Mouse (Mus musculus) intestine, postnatal 0 days (tissue): ENCODE results near the gene Cdc14a. TPM values are rescaled to one million over a fixed set of nuclear protein-coding genes. Genes with fewer than 3 reads are reported as not detected.

ENCODE experiments used
- ATAC-seq: fragments of 200-750 bp; cut with Nextera tagmentation; 2 replicates; pipeline ENCODE4 v1.8.0; 2017; ENCODE audit warnings: mild to moderate bottlenecking, moderate TSS enrichment, moderate library complexity
- H3K27ac ChIP-seq: fragments of 300-500 bp; sonication (generic); 2 replicates; pipeline ENCODE4 v1.5.1; 2014; ENCODE audit warnings: mild to moderate bottlenecking, low read depth, low read length, moderate library complexity
- H3K27me3 ChIP-seq: fragments of 300-500 bp; sonication (generic); replicated peaks from 2 replicates; pipeline ENCODE4 v1.6.1; 2014; ENCODE audit warnings: low read length, mixed read lengths; ENCODE audit not compliant: control insufficient read depth, insufficient read depth
- H3K36me3 ChIP-seq: fragments of 300-500 bp; sonication (generic); 2 replicates; pipeline ENCODE4 v1.6.1; 2014; ENCODE audit warnings: mild to moderate bottlenecking, moderate library complexity; ENCODE audit not compliant: control insufficient read depth, insufficient read depth
- H3K4me1 ChIP-seq: fragments of 300-500 bp; sonication (generic); replicated peaks from 2 replicates; pipeline ENCODE4 v1.6.1; 2014; ENCODE audit warnings: antibody characterized with exemption, low read length, mixed read lengths; ENCODE audit not compliant: control insufficient read depth, insufficient read depth
- H3K4me2 ChIP-seq: fragments of 300-500 bp; sonication (generic); replicated peaks from 2 replicates; pipeline ENCODE4 v1.6.1; 2014; ENCODE audit warnings: low read depth, mild to moderate bottlenecking, moderate library complexity
- H3K4me3 ChIP-seq: fragments of 300-500 bp; sonication (generic); 2 replicates; pipeline ENCODE4 v1.5.1; 2014; ENCODE audit warnings: low read depth, low read length
- H3K9ac ChIP-seq: fragments of 300-500 bp; sonication (generic); 2 replicates; pipeline ENCODE4 v1.6.1; 2014; ENCODE audit warnings: mild to moderate bottlenecking, low read depth, low read length
- H3K9me3 ChIP-seq: fragments of 300-500 bp; sonication (generic); 2 replicates; pipeline ENCODE4 v1.6.1; 2016; ENCODE audit warnings: mixed run types; ENCODE audit not compliant: control insufficient read depth
- CTCF ChIP-seq: sonication (generic); IDR thresholded peaks from 2 replicates; pipeline ENCODE4 v1.5.1; 2016; ENCODE audit warnings: low read depth, mild to moderate bottlenecking, control low read depth, antibody characterized with exemption, moderate library complexity
- WGBS: fragments of 180-500 bp; shearing (Covaris S2); extraction: QIAGEN DNeasy Blood & Tissue Kit; methylation state at CpG from one replicate; pipeline ENCODE4 v1.1.7; 2014; 5-methylcytosine and 5-hydroxymethylcytosine counted together
- polyA plus RNA-seq: library from polyadenylated mRNA; unstranded; fragments of >200 nt; fragmentation: Nextera tagmentation; extraction: Ambion mirVana; gene quantifications from 2 replicates; pipeline ENCODE4 v1.2.1, GENCODE M21; 2015

Gene Cdc14a
- polyA plus RNA-seq, 1 experiment from 2014 or later: 6.6 TPM

DNA sequence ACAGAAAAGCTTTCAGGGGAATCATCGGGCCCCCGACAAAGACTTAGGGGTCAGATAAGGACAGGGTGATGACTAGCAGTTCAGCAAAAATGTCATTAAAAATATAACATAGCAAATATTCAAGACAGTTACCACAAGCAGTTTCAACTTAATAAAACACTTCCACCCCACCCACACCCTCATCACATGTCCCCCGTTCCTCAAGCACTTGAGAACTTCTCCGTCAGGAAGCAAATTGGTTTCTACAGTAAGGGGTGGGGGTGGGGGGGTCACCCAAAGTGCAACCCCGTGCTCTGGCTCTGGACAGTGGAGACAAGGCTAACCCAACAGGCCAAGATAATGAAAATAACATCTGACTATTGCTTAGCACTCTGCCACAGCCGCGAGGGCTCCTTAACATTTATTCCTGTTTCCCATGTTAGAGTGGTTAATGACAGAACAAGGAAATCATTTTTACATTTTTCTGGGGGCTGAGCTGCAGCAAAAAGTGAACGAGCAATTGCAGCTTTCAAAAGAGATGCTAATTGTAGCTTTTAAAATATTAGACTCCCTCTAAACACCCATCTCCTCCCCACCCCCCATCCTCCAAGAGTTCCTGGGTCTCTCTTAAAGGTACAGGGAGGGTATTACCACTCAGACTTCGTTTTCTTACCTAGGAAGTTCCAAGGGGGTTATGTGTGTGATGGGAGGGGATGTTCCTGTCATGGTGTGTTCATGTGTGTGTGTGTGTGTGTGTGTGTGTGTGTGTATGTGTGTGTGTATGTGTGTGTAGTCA lies 133.6 kb downstream of the Cdc14a start:
- ATAC-seq: no peak
- no peak overlapping the region for H3K4me2 ChIP-seq
- no peak overlapping the region for H3K4me3 ChIP-seq
- H3K27me3 ChIP-seq: no peaks in the 10 kb centered on the region
- H3K36me3 ChIP-seq: peaks cover 30% of the 10 kb centered on the region
- H3K9me3 ChIP-seq: no peaks in the 10 kb centered on the region
- WGBS: 83% methylated on average over 9 of the region's 9 CpGs
- H3K27ac ChIP-seq: no peak overlapping the region; the same call in 1 of the 2 replicates
- TF ChIP-seq CTCF: no peak
- H3K4me1 ChIP-seq: no peaks in the 10 kb centered on the region
- no peak overlapping the region for H3K9ac ChIP-seq

GRCm38 (mm10) chr3:116288833-116289232 lies 135.0 kb downstream of the Cdc14a start:
- H3K36me3 ChIP-seq: peaks cover 22% of the 10 kb centered on the region
- H3K4me2 ChIP-seq: no peak overlapping the region
- no peaks in the 10 kb centered on the region for H3K4me1 ChIP-seq
- H3K9me3 ChIP-seq: no peaks in the 10 kb centered on the region
- WGBS: 74% methylated on average over 6 of the region's 6 CpGs
- no peak for TF ChIP-seq CTCF
- H3K9ac ChIP-seq: no peak overlapping the region
- no peak overlapping the region for H3K4me3 ChIP-seq
- H3K27me3 ChIP-seq: no peaks in the 10 kb centered on the region
- no peak for ATAC-seq
- H3K27ac ChIP-seq: no peak overlapping the region

- Histone ChIP-seq H3K36me3 (peaks cover 19% of the 10 kb centered on the region), H3K27me3 (no peaks in the 10 kb centered on the region), H3K27ac (no peak overlapping the region), H3K4me3 (no peak overlapping the region), H3K9ac (no peak overlapping the region), H3K4me2 (no peak overlapping the region), H3K9me3 (no peaks in the 10 kb centered on the region), H3K4me1 (no peaks in the 10 kb centered on the region)
- ATAC-seq: no peak
- no peak for TF ChIP-seq CTCF
- WGBS: 98% methylated on average over 4 of the region's 4 CpGs
These were observed 139.1 kb downstream of the Cdc14a start for GRCm38 (mm10) chr3:116284735-116285134.

DNA sequence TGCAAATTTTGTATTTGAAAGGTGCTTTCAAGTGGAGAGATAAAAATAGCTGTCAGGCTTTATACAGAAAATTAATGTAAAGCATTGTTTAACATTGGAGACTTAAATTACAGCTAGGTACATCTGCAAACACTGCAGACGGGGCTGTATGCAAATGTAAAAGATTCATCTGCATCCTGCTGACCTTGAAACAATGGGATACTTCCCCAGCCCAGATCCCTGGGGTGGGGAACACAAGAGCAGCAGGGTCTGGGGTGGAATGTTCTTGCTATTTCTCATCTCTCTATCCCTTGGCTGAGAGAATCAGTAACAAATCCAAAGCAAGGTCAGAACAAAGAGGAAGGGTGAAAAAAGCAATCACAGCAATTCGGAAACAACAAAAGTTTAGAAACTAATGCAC lies 139.8 kb downstream of the Cdc14a start:
- peaks cover 16% of the 10 kb centered on the region for H3K36me3 ChIP-seq
- no peaks in the 10 kb centered on the region for H3K27me3 ChIP-seq
- no peak overlapping the region for H3K9ac ChIP-seq
- ATAC-seq: no peak
- H3K4me3 ChIP-seq: no peak overlapping the region
- H3K27ac ChIP-seq: no peak overlapping the region
- no peak overlapping the region for H3K4me2 ChIP-seq
- WGBS: 62% methylated on average over 2 of the region's 2 CpGs
- H3K4me1 ChIP-seq: no peaks in the 10 kb centered on the region
- no peaks in the 10 kb centered on the region for H3K9me3 ChIP-seq
- no peak for TF ChIP-seq CTCF

GRCm38 (mm10) chr3:116281663-116282062 lies 142.2 kb downstream of the Cdc14a start:
- no peaks in the 10 kb centered on the region for H3K4me1 ChIP-seq
- H3K4me3 ChIP-seq: no peak overlapping the region
- H3K9me3 ChIP-seq: no peaks in the 10 kb centered on the region
- H3K36me3 ChIP-seq: peaks cover 16% of the 10 kb centered on the region
- no peak for TF ChIP-seq CTCF
- WGBS: 91% methylated on average over 6 of the region's 6 CpGs
- no peak overlapping the region for H3K27ac ChIP-seq
- H3K4me2 ChIP-seq: no peak overlapping the region
- H3K9ac ChIP-seq: no peak overlapping the region
- no peak for ATAC-seq
- no peaks in the 10 kb centered on the region for H3K27me3 ChIP-seq

GRCm38 (mm10) chr3:116277146-116277545 lies 146.7 kb downstream of the Cdc14a start:
- no peaks in the 10 kb centered on the region for H3K4me1 ChIP-seq
- no peak overlapping the region for H3K4me3 ChIP-seq
- peaks cover 13% of the 10 kb centered on the region for H3K36me3 ChIP-seq
- no peaks in the 10 kb centered on the region for H3K27me3 ChIP-seq
- WGBS: 75% methylated on average over 8 of the region's 8 CpGs
- TF ChIP-seq CTCF: no peak
- H3K9ac ChIP-seq: no peak overlapping the region
- H3K9me3 ChIP-seq: no peaks in the 10 kb centered on the region
- no peak overlapping the region for H3K27ac ChIP-seq
- no peak for ATAC-seq
- no peak overlapping the region for H3K4me2 ChIP-seq

GRCm38 (mm10) chr3:116271679-116272078 lies 152.2 kb downstream of the Cdc14a start:
- Histone ChIP-seq H3K4me2 (no peak overlapping the region), H3K4me3 (no peak overlapping the region), H3K36me3 (no peaks in the 10 kb centered on the region), H3K27me3 (no peaks in the 10 kb centered on the region), H3K9me3 (no peaks in the 10 kb centered on the region), H3K4me1 (no peaks in the 10 kb centered on the region), H3K9ac (no peak overlapping the region), H3K27ac (no peak overlapping the region)
- no peak for ATAC-seq
- TF ChIP-seq CTCF: no peak
- 75% methylated on average over 6 of the region's 6 CpGs for WGBS
